Comparison of ENCODE assay signal across 7 mouse cellular contexts in the genomic region with DNA sequence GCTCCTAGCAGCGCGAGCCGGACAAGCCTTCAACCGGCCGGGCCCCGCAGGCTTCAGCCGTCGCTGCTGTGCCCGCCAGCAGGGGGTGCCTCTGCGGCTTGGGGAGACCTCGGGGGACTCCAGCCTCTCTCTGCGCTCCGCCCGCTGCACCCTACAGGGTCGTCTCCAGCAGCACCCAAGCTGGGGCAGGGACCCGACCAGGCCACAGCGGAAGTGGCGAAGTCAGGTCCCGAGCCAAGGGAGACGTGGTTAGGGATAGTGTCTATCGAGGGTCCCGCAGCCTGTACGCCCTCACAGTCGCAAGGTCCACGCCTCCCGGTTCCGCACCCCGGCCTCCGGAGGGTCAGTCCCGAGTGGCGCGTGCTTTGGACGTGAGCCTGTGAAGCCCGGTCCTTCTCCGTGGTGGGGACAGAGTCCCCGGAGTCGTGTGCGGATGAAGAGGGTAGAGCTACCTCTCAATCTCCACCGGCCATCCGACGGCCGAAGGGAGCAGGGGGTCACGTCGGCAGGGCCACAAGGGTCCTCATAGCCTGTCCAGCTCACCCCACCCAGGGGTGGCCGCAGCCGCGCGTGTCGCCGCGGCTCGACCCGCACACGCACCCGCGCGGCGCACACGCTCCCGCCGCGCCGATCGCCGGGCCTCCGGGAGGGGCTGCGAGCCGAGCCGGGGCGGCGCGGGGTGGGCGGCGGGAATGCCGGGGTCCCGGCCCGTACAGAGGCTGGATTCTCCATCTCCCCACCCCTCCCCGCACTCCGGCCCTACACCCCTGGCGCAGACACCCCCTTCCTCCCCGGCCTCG. TPM values are rescaled to one million over a fixed set of nuclear protein-coding genes. Genes with fewer than 3 reads are reported as not detected.
DNase-seq lines count a peak whose midpoint lies in the region; ATAC-seq and TF ChIP-seq lines count a peak whose summit lies in the region.

No protein-coding gene starts in this region.

- peaks cover 19% of the 10 kb centered on the region for H3K27me3 ChIP-seq in forebrain, postnatal 0 days (ENCODE audit: insufficient read depth, low read length)
- H3K27me3 ChIP-seq in hindbrain, embryonic 11.5 days (ENCODE audit: control insufficient read depth, insufficient read depth, low read length) = peaks cover 59% of the 10 kb centered on the region
- H3K27me3 ChIP-seq in limb, embryonic 10.5 days (ENCODE audit: low read depth, poor library complexity, severe bottlenecking) = peaks cover 100% of the 10 kb centered on the region
- H3K27me3 ChIP-seq in spleen, adult 2 months (ENCODE audit: control insufficient read depth, insufficient read depth, low read length) = peaks cover 20% of the 10 kb centered on the region

- no peak for TF ChIP-seq POLR2A in spleen, adult 2 months (IDR thresholded peaks at IDR 0.05; ENCODE audit: low read depth, low read length)

- peak; percentile 61 for TF ChIP-seq CTCF in forebrain, postnatal 0 days (IDR thresholded peaks at IDR 0.05; ENCODE audit: low read depth)
- peak; percentile 59 for TF ChIP-seq CTCF in spleen, adult 2 months (IDR thresholded peaks at IDR 0.05; ENCODE audit: extremely low read depth, insufficient read depth, insufficient read length, insufficient replicate concordance)

- peak; percentile 40 for DNase-seq in T-cell, adult 2 months (ENCODE audit: low spot score)
- DNase-seq in cerebellum, adult 18-20 months = peak; percentile 71 to 78
- DNase-seq in forebrain, postnatal 0 days = peak; percentile 44
- peak; percentile 78 for DNase-seq in hindbrain, embryonic 11.5 days (ENCODE audit: low spot score)
- peak; percentile 77 for DNase-seq in limb, embryonic 10.5 days (ENCODE audit: low spot score)
- DNase-seq in mesoderm, embryonic 11.5 days (ENCODE audit: low read depth, low spot score) = peak; percentile 51
- DNase-seq in spleen, adult 2 months (ENCODE audit: low read depth in 1 of 2, low spot score in 2 of 2) = peak in 1 of 2 experiments; percentile 53

- no peaks in the 10 kb centered on the region for H3K36me3 ChIP-seq in forebrain, postnatal 0 days (ENCODE audit: insufficient read depth)
- H3K36me3 ChIP-seq in hindbrain, embryonic 11.5 days (ENCODE audit: control insufficient read depth, insufficient read depth, low read length) = no peaks in the 10 kb centered on the region
- H3K36me3 ChIP-seq in limb, embryonic 10.5 days = no peaks in the 10 kb centered on the region
- no peaks in the 10 kb centered on the region for H3K36me3 ChIP-seq in spleen, adult 2 months (ENCODE audit: control insufficient read depth, insufficient read depth, low read length)

- peak overlapping the region; percentile 70 for H3K4me3 ChIP-seq in forebrain, postnatal 0 days (ENCODE audit: low read depth, low read length)
- H3K4me3 ChIP-seq in hindbrain, embryonic 11.5 days (ENCODE audit: low read depth, low read length) = peak overlapping the region; percentile 73
- peak overlapping the region; percentile 64 for H3K4me3 ChIP-seq in limb, embryonic 10.5 days
- H3K4me3 ChIP-seq in spleen, adult 2 months (ENCODE audit: extremely low read depth, insufficient read depth, insufficient read length) = peak overlapping the region; percentile 35; the same call in 1 of the 2 replicates

- no peaks in the 10 kb centered on the region for H3K4me1 ChIP-seq in forebrain, postnatal 0 days (ENCODE audit: insufficient read depth)
- H3K4me1 ChIP-seq in hindbrain, embryonic 11.5 days (replicated peaks; ENCODE audit: control insufficient read depth, insufficient read depth, low read length) = peaks cover 6% of the 10 kb centered on the region
- peaks cover 43% of the 10 kb centered on the region for H3K4me1 ChIP-seq in limb, embryonic 10.5 days
- peaks cover 6% of the 10 kb centered on the region; the same call in 1 of the 2 replicates for H3K4me1 ChIP-seq in spleen, adult 2 months (ENCODE audit: control insufficient read depth, insufficient read depth, insufficient read length)

- peak overlapping the region; percentile 98 for H3K4me2 ChIP-seq in forebrain, postnatal 0 days (ENCODE audit: low read depth)
- peak overlapping the region; percentile 98 for H3K4me2 ChIP-seq in hindbrain, embryonic 11.5 days (replicated peaks; ENCODE audit: low read depth, low read length)

- no peaks in the 10 kb centered on the region for H3K9me3 ChIP-seq in forebrain, postnatal 0 days (ENCODE audit: low read length)
- no peaks in the 10 kb centered on the region for H3K9me3 ChIP-seq in hindbrain, embryonic 11.5 days (ENCODE audit: control insufficient read depth, low read length)
- no peaks in the 10 kb centered on the region for H3K9me3 ChIP-seq in limb, embryonic 10.5 days (replicated peaks)

- peak; percentile 21; the same call in 1 of the 2 replicates for ATAC-seq in forebrain, postnatal 0 days
- ATAC-seq in hindbrain, embryonic 11.5 days (ENCODE audit: low FRiP score) = peak; percentile 44; the same call in 1 of the 2 replicates

- H3K9ac ChIP-seq in forebrain, postnatal 0 days = peak overlapping the region; percentile 64
- peak overlapping the region; percentile 80 for H3K9ac ChIP-seq in hindbrain, embryonic 11.5 days (ENCODE audit: low read depth, low read length)

- no peak overlapping the region for H3K27ac ChIP-seq in forebrain, postnatal 0 days (ENCODE audit: low read depth, low read length)
- H3K27ac ChIP-seq in hindbrain, embryonic 11.5 days (ENCODE audit: low read depth, low read length) = peak overlapping the region; percentile 79; the same call in 1 of the 2 replicates
- peak overlapping the region; percentile 78 for H3K27ac ChIP-seq in limb, embryonic 10.5 days
- no peak overlapping the region for H3K27ac ChIP-seq in spleen, adult 2 months (ENCODE audit: insufficient read depth, low read length)

- WGBS in forebrain, postnatal 0 days = 2% methylated on average over 69 of the region's 82 CpGs
- WGBS in hindbrain, embryonic 11.5 days = under 1% methylated on average over 61 of the region's 82 CpGs
- WGBS in limb, embryonic 10.5 days = 1% methylated on average over 81 of the region's 82 CpGs
- WGBS in spleen, adult 2 months = 3% methylated on average over 80 of the region's 82 CpGs

RNA-seq across cellular contexts. Expression of a gene that starts 1.0 kb away (rescaled TPM):
- 11.5 and 24.6 TPM in 2 replicates for total RNA-seq in forebrain, postnatal 0 days (2014; rRNA removed)
- 7.1 and 10.4 TPM in 2 replicates for polyA plus RNA-seq in forebrain, postnatal 0 days (2015; fragmentation: Nextera tagmentation; extraction: Ambion mirVana)
- 4.6 and 5.6 TPM in 2 replicates for polyA plus RNA-seq in hindbrain, embryonic 11.5 days (2014; fragmentation: Nextera tagmentation; extraction: Ambion mirVana)
- polyA plus RNA-seq in limb, embryonic 10.5 days (2016; fragmentation: Nextera tagmentation; extraction: Ambion mirVana) = 0.46 and 0.94 TPM in 2 replicates
- 1.3 and 1.6 TPM in 2 replicates for polyA plus RNA-seq in spleen, adult 2 months (2012; rRNA removed)

RNA-seq across cellular contexts. Expression of a gene that starts 54.0 kb away (rescaled TPM):
- 66.9 and 85.8 TPM in 2 replicates for total RNA-seq in forebrain, postnatal 0 days (2014; rRNA removed)
- polyA plus RNA-seq in forebrain, postnatal 0 days (2015; fragmentation: Nextera tagmentation; extraction: Ambion mirVana) = 62.7 and 65.8 TPM in 2 replicates
- polyA plus RNA-seq in hindbrain, embryonic 11.5 days (2014; fragmentation: Nextera tagmentation; extraction: Ambion mirVana) = 45.8 and 51.0 TPM in 2 replicates
- polyA plus RNA-seq in limb, embryonic 10.5 days (2016; fragmentation: Nextera tagmentation; extraction: Ambion mirVana) = 61.3 and 65.5 TPM in 2 replicates
- 77.7 and 99.2 TPM in 2 replicates for polyA plus RNA-seq in spleen, adult 2 months (2012; rRNA removed)

Comparison
In these comparisons a context has a peak if more than half of its experiments do, and no peak if none do; other contexts are left out.
1. H3K27ac ChIP-seq: peak in hindbrain, embryonic 11.5 days (single experiment) and limb, embryonic 10.5 days (single experiment); none in forebrain, postnatal 0 days (single experiment) and spleen, adult 2 months (single experiment).
2. Peak in every context shown above with its lines, with median percentiles within 50 percentile points of each other: H3K4me3 ChIP-seq.